Mouse (Mus musculus): ENCODE data around the gene Ivl. TPM values are rescaled to one million over a fixed set of nuclear protein-coding genes. Genes with fewer than 3 reads are reported as not detected.

Gene Ivl
- total and polyA plus RNA-seq, 2 experiments from 2014 or later: 0.82 TPM; not detected in 1

GRCm38 (mm10) chr3:92599973-92600372 is 26.4 kb upstream of the Ivl start:
- ATAC-seq (ENCODE audit: low FRiP score): no peak
- H3K27ac ChIP-seq (ENCODE audit: low read depth, low read length): no peak overlapping the region
- H3K4me1 ChIP-seq (ENCODE audit: insufficient read depth, low read length): no peaks in the 10 kb centered on the region
- no peak overlapping the region for H3K4me3 ChIP-seq (ENCODE audit: low read depth, low read length)
- H3K36me3 ChIP-seq (ENCODE audit: insufficient read depth, low read length): no peaks in the 10 kb centered on the region
- no peak overlapping the region for H3K4me2 ChIP-seq (ENCODE audit: low read depth, low read length, poor library complexity, severe bottlenecking)
- TF ChIP-seq CTCF (IDR thresholded peaks at IDR 0.05): no peak
- no peaks in the 10 kb centered on the region for H3K27me3 ChIP-seq (ENCODE audit: insufficient read depth, low read length)
- DNase-seq (ENCODE audit: low spot score): no peak
- H3K9me3 ChIP-seq (ENCODE audit: low read length): 0 out of 2 replicates have a peak, but pooled peaks cover 3% of the 10 kb centered on the region
- no peak overlapping the region for H3K9ac ChIP-seq (replicated peaks; ENCODE audit: low read length, poor library complexity, severe bottlenecking)

GRCm38 (mm10) chr3:92598429-92598828 is 24.9 kb upstream of the Ivl start:
- Histone ChIP-seq H3K4me3 (ENCODE audit: low read depth, low read length) (no peak overlapping the region), H3K36me3 (ENCODE audit: insufficient read depth, low read length) (no peaks in the 10 kb centered on the region), H3K4me1 (ENCODE audit: insufficient read depth, low read length) (no peaks in the 10 kb centered on the region), H3K9ac (replicated peaks; ENCODE audit: low read length, poor library complexity, severe bottlenecking) (no peak overlapping the region), H3K9me3 (ENCODE audit: low read length) (0 out of 2 replicates have a peak, but pooled peaks cover 3% of the 10 kb centered on the region), H3K27ac (ENCODE audit: low read depth, low read length) (no peak overlapping the region), H3K4me2 (ENCODE audit: low read depth, low read length, poor library complexity, severe bottlenecking) (no peak overlapping the region), H3K27me3 (ENCODE audit: insufficient read depth, low read length) (no peaks in the 10 kb centered on the region)
- ATAC-seq (ENCODE audit: low FRiP score) (no peak), DNase-seq (ENCODE audit: low spot score) (no peak)
- 94% methylated on average over 2 of the region's 2 CpGs for WGBS
- TF ChIP-seq CTCF (IDR thresholded peaks at IDR 0.05): no peak

- H3K4me2 ChIP-seq (ENCODE audit: low read depth, low read length, poor library complexity, severe bottlenecking): no peak within 1 kb of the TSS
- WGBS: 63% methylated on average over 1 of the region's 1 CpGs
- no peak within 1 kb of the TSS for H3K9ac ChIP-seq (replicated peaks; ENCODE audit: low read length, poor library complexity, severe bottlenecking)
- no peaks in the 10 kb centered on the region for H3K27me3 ChIP-seq (ENCODE audit: insufficient read depth, low read length)
- H3K36me3 ChIP-seq (ENCODE audit: insufficient read depth, low read length): no peaks in the 10 kb centered on the region
- H3K9me3 ChIP-seq (ENCODE audit: low read length): no peaks in the 10 kb centered on the region
- no peak within 1 kb of the TSS for H3K27ac ChIP-seq (ENCODE audit: low read depth, low read length)
- ATAC-seq (ENCODE audit: low FRiP score): no peak
- H3K4me3 ChIP-seq (ENCODE audit: low read depth, low read length): no peak within 1 kb of the TSS
- no peaks in the 10 kb centered on the region for H3K4me1 ChIP-seq (ENCODE audit: insufficient read depth, low read length)
- TF ChIP-seq CTCF (IDR thresholded peaks at IDR 0.05): no peak
- no peak for DNase-seq (ENCODE audit: low spot score)
Measured at GRCm38 (mm10) chr3:92588858-92589257, 15.3 kb upstream of the Ivl start, which contains the start of gene Smcp. Gene Smcp (minus strand): TSS chr3:92588997.

GRCm38 (mm10) chr3:92587190-92587589 is 13.7 kb upstream of the Ivl start:
- H3K9ac ChIP-seq (replicated peaks; ENCODE audit: low read length, poor library complexity, severe bottlenecking): no peak overlapping the region
- H3K4me2 ChIP-seq (ENCODE audit: low read depth, low read length, poor library complexity, severe bottlenecking): no peak overlapping the region
- H3K36me3 ChIP-seq (ENCODE audit: insufficient read depth, low read length): no peaks in the 10 kb centered on the region
- H3K4me1 ChIP-seq (ENCODE audit: insufficient read depth, low read length): no peaks in the 10 kb centered on the region
- ATAC-seq (ENCODE audit: low FRiP score): no peak
- WGBS: 83% methylated on average over 3 of the region's 3 CpGs
- no peak overlapping the region for H3K4me3 ChIP-seq (ENCODE audit: low read depth, low read length)
- DNase-seq (ENCODE audit: low spot score): no peak
- no peak overlapping the region for H3K27ac ChIP-seq (ENCODE audit: low read depth, low read length)
- TF ChIP-seq CTCF (IDR thresholded peaks at IDR 0.05): no peak
- H3K27me3 ChIP-seq (ENCODE audit: insufficient read depth, low read length): no peaks in the 10 kb centered on the region
- H3K9me3 ChIP-seq (ENCODE audit: low read length): no peaks in the 10 kb centered on the region

GRCm38 (mm10) chr3:92585055-92585454 is 11.5 kb upstream of the Ivl start:
- no peaks in the 10 kb centered on the region for H3K4me1 ChIP-seq (ENCODE audit: insufficient read depth, low read length)
- H3K27me3 ChIP-seq (ENCODE audit: insufficient read depth, low read length): no peaks in the 10 kb centered on the region
- no peaks in the 10 kb centered on the region for H3K9me3 ChIP-seq (ENCODE audit: low read length)
- 61% methylated on average over 1 of the region's 1 CpGs for WGBS
- no peaks in the 10 kb centered on the region for H3K36me3 ChIP-seq (ENCODE audit: insufficient read depth, low read length)
- ATAC-seq (ENCODE audit: low FRiP score) (no peak), DNase-seq (ENCODE audit: low spot score) (no peak)
- H3K4me3 ChIP-seq (ENCODE audit: low read depth, low read length): no peak overlapping the region
- no peak for TF ChIP-seq CTCF (IDR thresholded peaks at IDR 0.05)
- no peak overlapping the region for H3K9ac ChIP-seq (replicated peaks; ENCODE audit: low read length, poor library complexity, severe bottlenecking)
- no peak overlapping the region for H3K27ac ChIP-seq (ENCODE audit: low read depth, low read length)
- H3K4me2 ChIP-seq (ENCODE audit: low read depth, low read length, poor library complexity, severe bottlenecking): no peak overlapping the region

GRCm38 (mm10) chr3:92583164-92583826 is 9.8 kb upstream of the Ivl start:
- Histone ChIP-seq H3K27me3 (ENCODE audit: insufficient read depth, low read length) (no peaks in the 10 kb centered on the region), H3K4me3 (ENCODE audit: low read depth, low read length) (no peak overlapping the region), H3K4me1 (ENCODE audit: insufficient read depth, low read length) (no peaks in the 10 kb centered on the region), H3K36me3 (ENCODE audit: insufficient read depth, low read length) (no peaks in the 10 kb centered on the region), H3K9ac (replicated peaks; ENCODE audit: low read length, poor library complexity, severe bottlenecking) (no peak overlapping the region), H3K9me3 (ENCODE audit: low read length) (no peaks in the 10 kb centered on the region), H3K4me2 (ENCODE audit: low read depth, low read length, poor library complexity, severe bottlenecking) (no peak overlapping the region), H3K27ac (ENCODE audit: low read depth, low read length) (no peak overlapping the region)
- 0 out of 2 replicates have a peak, but pooled peaks have one; percentile 31 for ATAC-seq (ENCODE audit: low FRiP score)
- 43% methylated on average over 3 of the region's 3 CpGs for WGBS
- no peak for TF ChIP-seq CTCF (IDR thresholded peaks at IDR 0.05)
- DNase-seq (ENCODE audit: low spot score): no peak
